Mouse (Mus musculus): Measurements from ENCODE around the gene Htr5a.

The Htr5a gene

DNA sequence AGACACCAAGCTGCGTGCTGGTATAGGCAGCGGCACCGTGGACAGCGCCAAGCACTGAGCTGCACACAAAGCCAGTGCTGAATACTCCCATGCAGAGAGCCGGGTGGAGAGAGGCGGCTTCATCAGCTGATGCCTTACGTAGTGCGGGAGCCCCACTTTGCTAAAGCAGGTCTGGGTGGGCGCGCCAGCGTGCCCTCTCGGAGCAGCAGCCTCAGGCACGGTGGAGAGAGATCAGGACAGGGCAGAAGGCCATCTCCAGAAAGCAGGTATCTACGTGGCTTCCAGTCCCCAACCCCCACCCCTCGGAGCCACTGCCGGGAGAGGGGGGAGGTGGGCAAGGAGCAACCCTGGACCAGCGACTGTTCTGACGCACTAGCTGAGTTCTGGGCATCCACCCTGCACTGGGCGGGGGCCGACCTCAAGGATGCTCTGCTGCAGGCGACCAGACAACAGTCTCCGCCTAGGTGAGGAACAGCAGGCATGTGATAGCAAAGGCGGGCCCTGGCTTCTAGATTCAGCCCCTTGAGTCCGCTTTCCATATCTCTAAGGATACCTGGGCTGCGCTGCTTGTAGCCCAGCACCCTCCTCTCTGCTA, at the start of gene Htr5a:
Htr5a (plus strand) TSS at position 449 of the 595 bp plus-strand sequence.
- peak; percentile 35 for DNase-seq

DNA sequence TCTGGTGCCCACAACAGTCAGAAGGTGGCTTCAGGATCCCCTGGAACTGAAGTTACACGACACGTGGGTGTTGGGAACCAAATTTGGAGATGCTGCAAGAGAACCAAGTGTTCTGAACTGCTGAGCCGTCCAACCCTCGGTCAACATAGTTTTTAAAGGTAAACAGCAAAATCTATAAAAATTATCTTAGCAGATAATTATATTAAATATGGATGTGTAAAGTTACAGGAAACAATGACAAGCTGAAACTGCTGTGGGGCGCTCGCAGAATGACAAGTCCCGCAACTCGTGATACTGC, 49.8 kb upstream of the Htr5a start:
- no peak for DNase-seq

DNA sequence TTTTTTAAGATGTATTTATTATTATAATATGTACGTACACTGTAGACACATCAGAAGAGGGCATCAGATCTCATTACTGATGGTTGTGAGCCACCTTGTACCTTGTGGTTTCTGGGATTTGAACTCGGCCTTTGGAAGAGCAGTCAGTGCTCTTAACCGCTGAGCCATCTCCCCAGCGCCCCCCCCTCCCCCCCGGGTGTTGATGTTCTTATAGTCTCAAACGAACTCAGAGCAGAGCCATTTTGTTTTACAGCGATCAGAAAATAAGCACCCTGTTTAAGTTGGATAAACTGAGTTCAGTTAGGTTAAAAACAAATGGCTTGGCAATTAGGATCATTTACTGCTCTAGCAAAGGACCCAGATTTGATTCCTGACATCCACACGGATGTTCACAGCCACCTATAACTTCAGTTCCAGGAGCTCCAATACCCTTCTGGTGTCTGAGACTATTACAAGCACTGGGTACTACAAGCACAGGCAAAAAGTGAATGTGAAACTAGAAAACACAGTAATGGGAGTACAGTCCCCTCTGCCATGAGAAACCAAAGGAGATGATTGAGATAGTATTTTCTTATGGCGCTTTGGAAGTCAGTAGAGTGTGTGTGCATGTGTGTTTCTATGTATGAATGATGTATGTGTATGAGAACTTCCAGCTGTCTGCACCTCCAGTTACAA, 49.3 kb upstream of the Htr5a start:
- DNase-seq = no peak

DNA sequence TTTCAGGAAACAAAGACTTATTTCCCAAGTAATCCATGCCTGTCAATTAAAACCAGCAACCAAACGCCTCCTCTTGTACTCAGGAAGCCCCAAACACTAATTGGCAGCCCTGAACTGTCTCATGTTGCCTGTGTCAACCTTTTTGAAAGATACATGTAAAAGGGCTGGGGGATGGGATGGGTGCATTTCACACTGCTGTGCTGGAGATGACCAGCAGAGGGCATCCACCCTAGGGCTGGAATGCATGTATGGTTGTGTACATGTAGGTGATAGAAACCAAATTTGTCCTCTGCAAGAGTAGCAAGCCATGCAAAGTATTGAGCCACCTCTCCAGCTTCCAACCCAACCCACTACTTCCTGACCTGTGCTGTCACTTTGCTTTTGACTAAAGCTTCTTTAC, 48.0 kb upstream of the Htr5a start:
- peak; percentile 68 for DNase-seq

DNA sequence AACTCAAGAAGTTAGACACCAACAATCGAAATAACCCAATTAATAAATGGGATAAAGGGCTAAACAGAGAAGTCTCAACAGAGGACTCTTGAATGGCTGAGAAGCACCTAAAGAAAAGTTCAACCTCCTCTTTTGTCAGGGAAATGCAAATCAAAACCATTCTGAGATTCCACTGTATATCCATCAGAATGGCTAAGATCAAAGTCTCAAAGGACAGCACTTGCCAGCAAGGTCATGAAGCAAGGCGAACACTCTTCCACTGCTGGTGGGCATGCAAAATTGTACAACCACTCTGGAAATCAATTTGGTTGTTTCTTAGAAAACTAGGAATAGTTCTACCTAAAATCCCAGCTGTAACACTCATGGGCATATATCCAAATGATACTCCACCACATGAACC, 27.7 kb upstream of the Htr5a start:
- DNase-seq = no peak

DNA sequence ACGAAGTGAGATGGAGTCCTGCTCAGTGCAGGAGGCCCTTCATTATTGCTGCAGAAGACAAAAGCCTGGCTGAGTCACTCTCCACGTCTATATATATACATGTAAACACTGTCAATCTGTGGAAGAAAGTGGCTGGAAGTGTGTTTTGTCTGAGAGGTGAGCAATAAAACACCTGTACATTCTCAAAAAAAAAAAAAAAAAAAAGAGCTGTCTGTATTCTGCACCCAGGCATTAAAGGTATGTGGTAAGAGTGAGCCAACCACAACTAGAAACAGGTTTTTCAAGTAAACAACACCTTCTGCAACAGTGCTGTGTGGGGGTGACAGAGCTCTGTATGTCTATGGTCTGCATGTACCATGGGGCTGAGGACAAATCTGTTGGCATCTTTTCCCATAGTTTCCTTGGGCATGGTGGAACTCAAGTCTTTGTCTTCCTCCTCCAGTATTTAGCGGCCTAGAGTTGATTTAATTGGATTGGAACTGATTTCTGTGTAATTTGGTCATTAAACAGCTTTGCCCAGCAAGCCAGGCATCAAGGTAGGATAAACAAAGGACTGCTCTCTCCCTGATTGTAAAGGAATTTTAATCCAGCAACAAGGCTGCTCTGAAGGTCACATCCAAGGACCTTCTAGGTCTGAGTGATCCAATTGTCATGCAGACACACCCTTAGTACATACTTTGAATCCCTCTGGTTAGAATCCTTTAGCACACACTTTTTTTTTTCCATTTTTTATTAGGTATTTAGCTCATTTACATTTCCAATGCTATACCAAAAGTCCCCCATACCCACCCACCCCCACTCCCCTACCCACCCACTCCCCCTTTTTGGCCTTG, 22.9 kb upstream of the Htr5a start:
- no peak for DNase-seq

DNA sequence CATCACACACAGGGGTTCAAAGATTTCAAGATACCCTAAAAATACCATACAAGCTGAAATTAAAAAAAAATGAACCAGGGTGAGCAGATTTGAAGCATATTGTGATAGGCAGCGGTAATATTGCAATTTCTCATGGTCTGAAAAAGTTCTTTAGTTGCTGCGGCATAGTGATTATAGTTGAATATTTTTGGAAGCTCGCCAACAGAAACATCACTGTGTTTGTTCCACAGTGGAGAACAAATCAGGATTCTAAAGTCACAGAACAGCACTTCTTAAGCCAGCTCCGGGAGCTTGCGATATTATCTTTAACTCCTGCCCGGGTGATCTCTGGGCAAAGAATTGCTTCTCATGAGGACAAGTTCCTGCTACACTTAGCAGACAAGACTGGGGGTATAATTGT, 20.8 kb upstream of the Htr5a start:
- no peak for DNase-seq

DNA sequence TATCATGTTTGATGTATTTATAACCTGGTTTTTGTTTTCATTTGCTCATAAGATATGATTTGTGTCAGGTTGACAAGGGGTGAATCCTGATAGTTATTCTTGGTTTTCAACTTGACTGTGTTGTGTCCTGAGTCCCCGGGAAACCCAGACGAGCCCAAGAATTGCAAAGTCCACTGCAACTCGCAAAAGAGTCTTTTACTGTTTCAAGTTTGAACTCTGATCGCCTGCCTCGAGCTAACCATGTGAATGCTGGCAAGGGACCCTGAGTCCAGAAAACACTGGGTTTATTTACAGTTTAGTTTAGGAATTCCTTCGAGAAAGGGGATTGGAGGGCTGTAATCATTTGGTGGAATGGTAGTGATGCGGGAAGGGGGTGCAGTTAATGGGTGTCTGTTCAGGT, 14.0 kb upstream of the Htr5a start:
- peak; percentile 21 for DNase-seq

DNA sequence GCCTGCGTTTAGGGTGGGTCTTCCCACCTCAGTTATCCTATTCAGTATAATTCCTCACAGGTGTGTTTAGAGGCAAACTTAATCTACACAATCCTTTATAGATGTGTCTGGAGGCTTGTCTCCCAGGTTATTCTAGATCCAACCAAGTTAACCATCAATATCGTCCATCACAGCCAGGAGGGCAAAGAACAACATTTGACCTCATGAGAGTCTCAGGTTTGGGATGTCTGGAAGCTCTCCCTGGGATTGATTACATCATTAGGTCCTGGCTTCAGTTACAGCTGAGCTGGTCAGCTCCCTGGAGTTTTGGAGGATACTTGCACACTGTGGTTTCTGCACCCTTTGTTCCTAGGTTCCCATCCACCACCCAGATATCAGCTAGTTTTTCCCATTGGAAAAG, 6.9 kb upstream of the Htr5a start:
- DNase-seq = no peak

DNA sequence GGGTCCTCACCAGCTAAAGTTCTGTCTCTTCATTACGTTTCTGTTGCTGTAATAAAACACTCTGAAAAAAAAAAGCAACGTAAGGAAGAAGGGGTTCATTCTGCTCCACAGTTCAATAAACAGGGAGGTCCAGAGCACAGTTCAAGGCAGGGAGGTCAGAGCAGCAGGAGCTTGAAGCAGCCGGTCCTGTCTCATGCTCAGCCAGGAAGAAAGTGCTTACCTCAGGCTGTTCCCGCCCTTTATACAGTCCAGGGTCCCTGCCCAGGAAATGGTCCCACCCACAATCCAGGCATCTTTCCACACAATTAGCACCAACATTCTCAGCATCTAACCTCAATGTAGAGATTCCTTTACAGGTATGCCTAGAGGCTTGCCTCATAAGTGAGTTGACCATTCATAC, 3.9 kb upstream of the Htr5a start:
- peak; percentile 12 for DNase-seq

DNA sequence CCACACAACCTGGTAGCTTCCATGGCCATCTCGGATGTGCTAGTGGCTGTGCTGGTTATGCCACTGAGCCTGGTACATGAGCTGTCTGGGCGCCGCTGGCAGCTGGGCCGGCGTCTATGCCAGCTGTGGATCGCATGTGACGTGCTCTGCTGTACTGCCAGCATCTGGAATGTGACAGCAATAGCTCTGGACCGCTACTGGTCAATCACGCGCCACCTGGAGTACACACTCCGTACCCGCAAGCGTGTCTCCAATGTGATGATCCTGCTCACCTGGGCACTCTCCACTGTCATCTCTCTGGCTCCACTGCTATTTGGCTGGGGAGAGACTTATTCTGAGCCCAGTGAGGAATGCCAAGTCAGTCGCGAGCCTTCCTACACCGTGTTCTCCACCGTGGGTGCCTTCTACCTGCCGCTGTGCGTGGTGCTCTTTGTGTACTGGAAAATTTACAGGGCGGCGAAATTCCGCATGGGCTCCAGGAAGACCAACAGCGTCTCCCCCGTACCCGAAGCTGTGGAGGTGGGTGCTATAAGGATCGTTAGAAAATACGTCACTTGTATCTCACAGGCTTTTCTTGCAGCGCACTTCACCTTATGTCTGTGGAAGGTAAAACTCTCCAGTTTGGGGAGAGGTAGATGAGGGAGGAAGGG, 847 bp downstream of the Htr5a start:
- DNase-seq = no peak

DNA sequence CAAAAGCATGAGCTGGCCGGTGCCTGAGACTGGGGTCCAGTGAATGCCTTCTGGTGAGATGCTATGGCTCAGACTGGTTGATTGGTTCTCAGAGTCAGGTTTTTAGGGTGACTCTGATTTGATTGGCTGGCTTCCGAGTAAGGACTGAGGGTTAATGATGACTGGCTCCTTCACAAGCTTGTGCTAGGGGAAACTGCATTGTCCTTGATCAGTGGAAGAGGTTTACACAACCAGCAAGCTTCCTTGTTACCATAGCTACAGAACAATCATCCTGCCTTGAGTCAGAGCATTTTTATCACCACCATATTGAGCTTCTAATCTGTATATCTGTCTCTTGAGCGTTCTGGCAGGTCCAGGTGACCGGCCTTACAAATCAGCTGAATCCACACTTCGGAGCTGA, 5.0 kb downstream of the Htr5a start:
- no peak for DNase-seq

DNA sequence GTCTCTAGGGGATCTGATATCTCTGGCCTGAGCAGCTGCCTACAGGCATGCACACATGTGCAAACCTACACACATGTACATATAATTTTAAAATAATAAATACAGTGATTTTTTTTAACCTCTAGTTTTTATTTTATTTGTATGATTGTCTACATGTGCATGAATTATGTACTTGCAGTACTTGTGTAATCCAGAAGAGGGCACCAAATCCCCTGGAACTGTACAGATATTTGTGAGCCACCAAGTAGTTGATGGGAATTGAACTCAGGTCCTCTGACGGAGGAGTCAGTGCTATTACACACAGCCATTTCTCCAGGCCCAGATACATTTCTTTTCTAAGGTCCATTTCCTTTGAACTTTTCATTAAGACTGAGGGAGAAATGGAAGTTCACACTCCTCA, 12.3 kb downstream of the Htr5a start:
- peak; percentile 11 for DNase-seq

DNA sequence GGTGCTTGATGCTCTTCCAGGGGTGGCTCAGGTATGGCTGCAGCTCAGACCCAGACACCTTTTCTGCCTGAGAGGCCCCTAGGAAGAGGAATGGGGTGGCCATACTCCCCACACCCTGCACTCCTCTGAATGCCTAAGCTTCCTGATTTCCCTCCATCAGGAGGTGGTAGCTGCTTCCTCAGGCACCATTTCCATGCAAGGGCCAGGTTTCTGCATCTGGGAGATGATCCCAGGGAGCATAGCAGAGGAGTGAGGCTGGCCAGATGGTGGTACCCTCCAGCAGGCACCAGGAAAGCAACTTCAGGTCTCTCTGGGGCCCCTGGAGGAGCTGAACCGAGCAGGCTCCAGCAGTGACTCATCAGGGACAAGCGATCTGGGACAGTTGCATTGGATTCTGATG, 13.8 kb downstream of the Htr5a start:
- DNase-seq = no peak

DNA sequence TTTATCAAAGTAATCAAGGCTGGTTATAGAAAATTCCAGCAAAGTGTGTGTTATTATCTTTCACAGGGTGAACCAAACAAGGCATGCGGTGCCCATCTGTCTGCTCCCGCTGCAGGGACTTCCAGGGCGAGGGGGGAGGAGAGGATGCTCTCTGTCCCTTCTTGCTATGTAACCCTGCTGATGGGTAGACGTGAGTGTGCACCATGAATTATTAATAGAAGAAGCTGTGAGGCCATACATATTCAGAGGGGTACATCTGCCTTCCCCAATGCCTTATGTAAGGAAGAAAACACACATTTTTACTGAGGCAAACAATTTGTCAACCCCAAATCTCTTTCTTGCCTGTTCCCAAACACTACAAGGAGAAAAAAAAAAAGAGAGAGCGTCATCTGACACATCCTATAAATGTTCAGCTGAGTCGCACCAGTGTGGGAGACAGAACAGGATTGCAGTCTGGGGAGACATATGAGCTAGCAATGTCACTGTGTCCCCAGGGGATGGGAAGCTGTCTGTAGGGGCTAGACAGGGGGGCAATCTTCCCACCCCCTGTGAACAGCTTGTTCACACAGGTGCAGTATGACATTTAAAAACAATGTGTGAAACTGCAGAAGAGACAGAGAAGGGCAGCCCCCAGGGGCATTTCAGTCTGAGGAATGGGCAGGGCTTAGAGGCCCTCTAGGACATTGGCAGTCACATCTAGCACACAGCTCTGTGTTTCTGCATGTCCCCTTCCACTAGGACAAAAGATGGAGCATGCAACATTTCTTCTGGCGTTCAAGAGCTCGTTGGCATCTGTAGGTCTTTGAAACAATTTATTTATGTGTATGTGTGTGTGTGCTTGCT, 31.5 kb downstream of the Htr5a start:
- no peak for DNase-seq

DNA sequence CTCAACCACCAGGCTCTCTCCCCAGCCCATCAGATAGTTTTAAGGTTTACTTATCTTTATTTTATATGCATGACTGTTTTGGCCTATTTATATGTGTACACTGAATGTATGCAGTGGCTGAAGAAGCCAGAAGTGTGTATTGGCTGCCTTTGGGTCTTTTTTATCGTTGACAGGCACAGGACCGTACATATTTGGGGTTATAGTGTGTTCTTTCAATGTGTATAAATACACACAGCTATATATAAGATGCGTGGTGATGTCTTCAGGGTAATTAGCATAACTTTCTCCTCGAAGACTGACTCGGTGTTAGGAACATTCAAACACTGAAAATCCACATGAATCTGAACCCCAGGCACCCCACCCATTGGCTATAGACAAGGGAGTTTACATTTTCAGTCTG, 32.3 kb downstream of the Htr5a start:
- DNase-seq = no peak

DNA sequence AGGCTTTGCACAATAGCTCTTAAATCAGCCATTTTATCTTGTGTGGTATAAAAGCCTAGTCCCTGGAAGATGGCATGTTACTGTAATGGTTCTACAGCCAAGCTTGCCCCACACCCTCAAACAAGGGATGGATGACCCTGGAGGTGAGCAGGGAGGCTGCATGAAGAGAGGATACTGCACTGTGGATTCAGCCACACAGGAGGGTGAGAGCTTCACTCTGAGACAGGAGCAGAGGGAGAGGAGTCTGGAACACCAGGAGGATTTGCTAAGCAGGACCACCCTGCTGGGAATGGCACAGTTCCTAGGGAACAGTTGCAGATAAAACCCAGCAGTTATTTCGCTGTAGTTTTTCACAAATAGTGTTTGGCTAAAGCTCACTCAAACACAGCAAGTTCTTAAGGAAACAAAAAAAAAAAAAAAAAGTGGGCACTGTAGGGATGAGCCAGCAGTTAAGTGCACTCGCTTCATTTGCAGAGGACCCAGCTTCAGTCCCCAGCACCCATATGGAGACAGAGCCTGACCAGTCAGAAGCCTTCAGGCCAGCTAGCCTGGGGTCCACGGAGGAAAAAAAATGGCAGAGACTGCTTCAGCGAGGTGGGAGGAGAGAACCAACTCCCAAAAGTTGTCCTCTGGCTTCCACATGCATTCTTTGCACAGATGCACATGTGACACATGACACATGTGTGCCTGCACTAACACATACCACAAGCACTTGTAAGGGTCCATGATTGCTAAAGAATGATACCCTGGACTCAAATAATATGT, 33.6 kb downstream of the Htr5a start:
- DNase-seq = no peak

DNA sequence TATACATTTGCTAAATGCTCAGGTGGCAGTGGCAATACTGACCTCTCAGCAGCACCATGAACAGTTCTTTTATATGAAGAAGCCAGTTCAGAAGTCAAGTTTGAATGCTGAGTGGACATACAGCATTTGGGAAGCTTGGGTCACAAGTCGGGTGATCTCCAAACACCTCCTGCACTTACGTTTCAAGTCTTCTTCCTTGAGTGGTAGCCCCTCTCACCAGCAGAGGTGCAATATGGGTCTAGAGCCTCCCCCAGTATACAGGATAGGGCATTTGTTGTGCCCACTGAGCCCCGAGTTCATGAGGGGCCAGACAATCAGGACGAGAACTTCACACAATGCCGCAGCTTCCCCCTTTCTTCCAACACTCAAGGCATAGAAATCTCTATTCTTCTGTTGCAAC, 36.4 kb downstream of the Htr5a start:
- no peak for DNase-seq

DNA sequence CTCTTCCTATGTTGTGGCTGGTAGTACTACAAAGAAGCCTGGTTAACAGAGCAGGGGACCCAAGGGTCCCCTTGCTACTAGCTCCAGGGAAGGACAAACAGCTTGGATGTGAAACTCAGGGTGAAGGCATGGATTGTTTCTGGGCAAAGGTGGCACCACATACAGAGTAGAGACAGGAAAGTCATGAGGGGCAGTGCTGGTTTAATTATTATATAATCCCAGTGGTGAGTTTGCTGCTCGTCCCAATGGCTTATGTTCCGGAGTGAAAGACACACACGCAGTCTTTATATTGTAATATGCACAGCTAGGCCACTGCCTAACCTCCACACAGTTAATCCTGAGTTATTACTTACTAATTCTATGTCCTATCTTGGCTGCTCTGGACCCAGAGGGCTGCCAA, 37.8 kb downstream of the Htr5a start:
- no peak for DNase-seq

DNA sequence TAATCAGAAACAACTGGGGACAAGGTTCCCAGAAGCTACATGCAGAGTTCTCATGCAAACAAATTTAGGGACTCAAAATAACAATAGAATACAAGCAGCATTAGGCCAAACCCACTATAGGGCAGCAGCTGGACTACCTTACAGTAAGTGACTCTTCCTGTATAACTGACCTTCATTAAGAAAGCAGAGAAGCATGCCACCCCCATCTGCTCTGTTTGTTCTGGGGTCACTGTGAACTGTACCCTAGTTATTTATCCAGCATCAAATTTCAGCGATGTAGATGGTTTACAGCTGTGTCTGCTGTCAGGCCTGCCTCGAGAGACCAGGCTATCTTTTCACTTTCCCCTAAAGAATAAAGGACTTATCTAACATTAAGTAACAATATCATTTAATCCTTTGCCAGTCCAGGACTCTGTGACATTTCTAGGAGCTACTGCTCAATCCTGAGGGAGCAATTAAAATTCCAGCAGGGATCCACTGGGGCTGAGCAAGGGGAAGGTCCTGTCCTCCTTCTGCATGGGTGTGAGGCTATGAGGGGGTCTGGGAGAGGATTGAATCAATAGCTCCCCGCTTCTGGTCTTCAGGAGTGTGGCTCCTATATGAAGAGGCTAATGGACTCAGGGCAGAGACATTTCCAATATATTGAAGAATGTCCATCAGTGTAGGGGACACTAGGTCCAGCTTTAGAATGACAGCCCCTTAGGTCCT, 38.5 kb downstream of the Htr5a start:
- no peak for DNase-seq

DNA sequence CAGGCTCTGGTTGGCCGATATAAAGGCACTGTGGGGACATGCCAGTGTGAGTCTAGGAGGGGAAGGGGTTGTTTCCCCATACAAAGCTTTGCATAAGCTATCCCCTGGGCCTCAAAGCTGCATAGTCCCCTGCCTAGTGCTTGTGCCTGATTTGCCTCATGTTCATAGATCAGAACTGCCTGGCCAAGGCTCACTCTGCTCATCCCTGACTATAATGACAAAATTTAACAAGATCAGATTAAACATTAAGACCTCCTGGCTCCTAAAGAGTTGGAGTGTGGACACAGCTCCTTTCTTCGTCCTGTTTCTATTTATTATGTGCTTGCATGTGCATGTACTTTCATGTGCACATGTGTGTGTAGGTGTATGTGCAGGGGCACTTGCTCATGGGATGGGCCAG, 39.3 kb downstream of the Htr5a start:
- DNase-seq = no peak

DNA sequence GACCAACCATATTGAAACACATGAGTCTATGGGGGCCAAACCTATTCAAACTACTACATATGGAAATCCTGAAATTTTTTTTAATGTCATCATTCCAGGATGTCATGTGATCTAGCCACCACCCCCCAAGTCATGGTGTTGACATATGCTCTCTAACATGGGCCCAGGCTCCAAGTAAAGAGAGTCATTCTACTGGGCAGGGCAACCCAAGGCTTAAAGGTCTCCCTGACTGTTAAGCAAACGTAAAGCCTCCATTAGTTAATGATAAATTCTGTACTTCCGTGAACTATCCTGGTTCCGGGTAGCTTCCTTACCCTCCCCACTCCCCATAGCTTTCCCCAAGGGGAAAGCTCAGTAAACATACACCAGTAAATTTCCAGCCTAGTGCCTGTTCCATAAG, 46.1 kb downstream of the Htr5a start:
- DNase-seq = no peak

Measured in kidney, postnatal 14 days (tissue).